Mouse (Mus musculus): ENCODE results near the gene Cdh23.

- TF ChIP-seq ZC3H11A (IDR thresholded peaks at IDR 0.05; ENCODE audit: borderline replicate concordance, low read depth, low read length) (no peak), CHD2 (IDR thresholded peaks at IDR 0.05; ENCODE audit: low read depth, low read length) (no peak), MAFK (IDR thresholded peaks at IDR 0.05; ENCODE audit: insufficient read depth, low read depth, low read length) (no peak)
Measured at GRCm38 (mm10) chr10:60653106-60653505, 43.2 kb downstream of the Cdh23 start.
